Mouse (Mus musculus) MN1 (cell line): ENCODE data around the gene Gpm6a.

Source experiments
- DNase-seq: peaks from one replicate; pipeline ENCODE4 v3.0.0-alpha.2; 2016; ENCODE audit warnings: low spot score

The Gpm6a gene

DNA sequence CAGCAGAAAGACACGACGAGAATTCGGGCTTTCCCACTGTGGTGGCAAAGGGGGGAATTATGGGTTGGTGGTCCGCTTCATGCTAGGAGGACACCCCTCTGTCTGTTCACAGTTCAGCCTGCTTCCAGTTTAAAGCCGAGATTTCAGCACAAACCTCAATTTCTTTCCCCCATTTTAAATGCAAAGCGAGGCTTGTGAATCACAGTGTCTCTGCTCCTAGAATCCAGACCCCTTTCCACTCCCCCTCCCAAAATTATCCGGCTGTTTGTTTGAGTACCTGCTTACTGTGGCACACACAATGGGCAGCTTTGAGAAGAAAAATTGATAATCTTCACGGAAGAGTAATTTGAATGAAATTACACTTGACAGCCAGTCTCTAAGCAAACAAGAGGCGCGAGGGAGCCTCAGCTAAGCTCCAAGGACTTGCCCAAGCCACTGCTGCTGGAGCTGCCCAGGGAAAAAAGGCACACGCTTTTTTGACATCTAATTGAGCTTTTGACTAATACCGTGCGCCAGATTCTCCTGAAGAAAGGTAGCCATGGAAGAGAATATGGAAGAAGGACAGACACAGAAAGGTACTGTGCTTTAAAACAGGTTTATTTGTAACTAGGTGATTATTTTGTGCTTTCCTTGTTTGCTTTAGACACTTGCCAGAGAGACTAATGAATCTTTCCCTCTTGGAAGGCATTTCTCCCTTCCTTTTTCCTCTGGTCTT, at the start of gene Gpm6a:
Gene Gpm6a, plus strand, starts transcription at position 103 of the 715 bp plus-strand sequence.
- DNase-seq: no peak

DNA sequence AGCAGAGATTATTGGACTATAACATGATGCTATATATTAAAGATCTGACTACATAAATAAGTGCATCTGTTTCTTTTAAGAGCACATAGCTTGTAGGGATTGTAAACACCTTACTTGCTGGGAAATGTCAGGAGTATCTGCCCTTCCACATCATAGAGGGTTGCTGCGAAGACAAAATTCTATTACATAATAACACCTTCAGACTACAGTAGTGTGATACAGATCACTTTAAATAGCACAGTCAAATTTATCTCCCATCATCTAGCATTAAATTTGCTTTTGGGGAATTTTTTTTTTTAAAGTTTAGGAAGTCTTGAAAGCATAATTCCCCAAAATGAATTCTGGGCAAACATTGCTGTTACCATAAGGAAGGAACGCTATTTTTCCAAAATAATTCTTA, 41.8 kb upstream of the Gpm6a start:
- DNase-seq: no peak

DNA sequence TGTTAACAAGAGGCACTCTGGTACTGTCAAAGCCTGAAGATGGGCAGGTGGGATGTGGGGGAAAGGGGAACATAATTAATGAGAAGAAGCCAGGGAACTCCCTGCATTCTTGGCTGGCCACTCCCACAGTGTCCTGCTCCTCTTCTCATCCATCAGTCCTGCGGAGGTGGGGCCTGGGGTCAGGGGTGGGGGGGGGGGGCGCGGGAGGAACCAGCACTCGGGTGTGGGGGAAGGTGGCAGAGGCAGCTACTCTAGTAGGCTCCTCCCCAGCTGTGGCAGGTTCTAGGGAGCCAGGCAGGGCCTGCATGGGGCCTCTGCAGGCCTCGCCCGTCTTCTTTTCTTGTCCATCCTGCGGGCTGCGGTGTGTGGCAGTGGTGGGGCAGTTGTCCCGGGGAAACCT, 36.9 kb upstream of the Gpm6a start:
- DNase-seq: no peak

DNA sequence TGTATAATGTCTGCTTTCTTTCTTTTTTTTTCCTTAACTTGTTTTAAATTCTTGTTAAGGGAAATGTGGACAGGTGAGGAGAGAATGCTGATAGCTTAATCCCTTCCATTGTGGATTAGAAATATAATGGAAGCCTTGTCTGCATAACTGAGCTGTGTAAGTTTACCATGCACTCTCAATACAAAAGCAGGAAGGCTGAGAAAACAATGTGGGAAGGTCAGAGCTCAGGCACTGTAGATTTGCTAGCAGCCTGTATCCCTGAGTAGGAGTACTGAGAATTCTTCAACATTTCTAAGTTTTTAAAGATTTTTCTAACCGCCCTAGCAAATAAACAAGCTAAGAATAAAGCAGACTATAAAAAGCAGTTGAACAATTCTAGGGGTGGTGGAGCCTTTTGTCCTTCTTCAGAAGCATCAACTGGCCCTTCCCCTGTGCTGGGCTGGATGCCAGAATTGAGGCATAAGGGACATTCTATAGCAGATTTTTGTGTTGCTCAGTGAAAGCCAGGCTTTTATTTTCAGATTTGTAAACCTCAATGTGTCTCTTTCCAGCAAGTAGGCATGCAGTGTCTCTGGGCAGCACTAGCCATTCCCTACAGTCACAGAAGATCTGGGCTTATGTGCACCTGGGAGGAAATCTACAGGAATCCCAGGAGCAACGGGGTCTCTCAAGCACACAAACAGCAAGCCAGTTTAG, 32.3 kb upstream of the Gpm6a start:
- DNase-seq: no peak

DNA sequence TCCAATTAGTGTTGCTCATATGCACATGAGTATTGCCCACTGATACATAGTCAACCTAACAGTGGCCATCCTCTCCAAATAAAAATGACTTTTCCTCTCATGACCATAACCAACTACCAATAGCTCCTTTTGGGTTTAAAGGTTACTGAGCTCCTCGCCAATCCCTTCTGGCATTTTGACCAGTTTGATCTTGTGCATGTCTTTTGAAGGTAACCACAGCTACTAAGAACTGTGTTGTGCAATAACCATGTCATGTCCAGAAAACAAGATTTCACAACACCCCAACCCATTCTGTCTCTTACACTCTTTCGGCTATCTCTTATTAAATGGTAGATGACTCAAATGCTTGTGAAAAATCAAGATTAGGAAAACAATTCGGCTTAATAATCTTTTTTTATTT, 29.7 kb upstream of the Gpm6a start:
- DNase-seq: no peak

DNA sequence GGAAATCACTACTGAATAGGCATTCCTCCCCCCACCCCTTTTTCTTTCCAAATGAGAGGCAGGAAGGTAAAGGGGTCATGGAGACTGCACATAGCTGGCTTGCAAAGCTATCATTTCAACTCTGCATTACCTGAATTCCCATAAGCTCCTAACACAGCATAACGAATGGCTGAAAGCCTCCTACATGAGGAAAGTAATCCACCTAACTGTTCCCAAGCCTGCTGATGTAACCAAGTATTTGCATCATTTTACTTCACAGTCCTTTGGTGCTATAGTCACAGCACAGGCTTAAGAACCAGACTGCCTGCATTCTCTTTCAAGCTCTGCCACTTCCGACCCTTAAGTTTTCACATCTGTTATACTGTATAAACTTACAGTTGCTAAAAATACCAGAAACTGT, 22.3 kb upstream of the Gpm6a start:
- no peak for DNase-seq

DNA sequence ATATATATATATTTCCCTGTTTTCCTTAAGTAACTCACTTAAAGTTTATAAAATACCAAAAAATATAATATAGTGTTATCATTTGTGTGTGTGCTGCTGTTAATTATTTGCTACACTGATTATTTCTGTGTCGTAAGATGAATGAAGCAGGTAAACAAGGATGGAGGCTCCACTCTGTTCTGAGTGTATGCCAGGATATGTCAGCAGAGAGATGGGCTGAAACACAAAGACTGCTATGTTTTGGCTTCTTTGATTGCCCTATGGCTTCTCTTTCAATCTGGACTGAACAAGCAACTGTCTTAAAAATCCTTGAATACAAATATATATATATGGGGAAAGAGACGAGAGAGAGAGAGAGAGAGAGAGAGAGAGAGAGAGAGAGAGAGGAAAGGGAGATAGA, 1.3 kb upstream of the Gpm6a start:
- no peak for DNase-seq

DNA sequence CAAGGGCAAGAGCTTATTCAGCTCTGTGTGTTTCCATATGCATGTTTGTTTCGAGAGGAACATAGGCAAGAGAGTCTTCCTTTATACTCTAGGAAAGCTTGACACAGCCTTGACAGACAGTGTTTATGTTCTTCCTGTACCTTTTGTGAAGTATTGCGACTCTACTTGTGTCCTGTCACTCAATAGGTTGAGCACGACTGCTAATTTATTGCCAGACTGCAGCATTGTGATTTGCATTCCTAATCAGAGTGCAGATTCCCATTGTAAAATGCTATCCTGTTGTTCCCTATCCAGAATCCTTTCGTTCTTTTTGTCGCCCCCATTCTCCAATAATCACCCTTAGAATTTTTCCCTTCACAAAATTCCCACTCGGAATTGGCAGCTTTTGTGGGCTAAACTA, 613 bp upstream of the Gpm6a start:
- DNase-seq: no peak

DNA sequence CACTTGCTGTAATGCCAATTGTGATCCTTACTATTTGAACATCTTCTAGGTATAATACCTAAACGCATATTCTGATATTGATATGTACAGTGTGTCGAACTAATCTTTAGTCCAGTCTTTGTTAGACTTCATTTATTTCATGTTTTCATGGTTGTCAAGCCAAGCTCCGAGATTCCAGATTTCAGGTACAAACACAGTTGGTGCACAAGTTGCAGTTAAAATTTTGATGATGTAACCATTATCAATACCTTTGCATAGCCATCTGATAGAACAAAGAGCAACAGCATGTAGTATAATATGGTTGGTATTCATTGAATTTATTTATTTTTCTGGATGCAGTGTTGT, 785 bp downstream of the Gpm6a start:
- DNase-seq: no peak

DNA sequence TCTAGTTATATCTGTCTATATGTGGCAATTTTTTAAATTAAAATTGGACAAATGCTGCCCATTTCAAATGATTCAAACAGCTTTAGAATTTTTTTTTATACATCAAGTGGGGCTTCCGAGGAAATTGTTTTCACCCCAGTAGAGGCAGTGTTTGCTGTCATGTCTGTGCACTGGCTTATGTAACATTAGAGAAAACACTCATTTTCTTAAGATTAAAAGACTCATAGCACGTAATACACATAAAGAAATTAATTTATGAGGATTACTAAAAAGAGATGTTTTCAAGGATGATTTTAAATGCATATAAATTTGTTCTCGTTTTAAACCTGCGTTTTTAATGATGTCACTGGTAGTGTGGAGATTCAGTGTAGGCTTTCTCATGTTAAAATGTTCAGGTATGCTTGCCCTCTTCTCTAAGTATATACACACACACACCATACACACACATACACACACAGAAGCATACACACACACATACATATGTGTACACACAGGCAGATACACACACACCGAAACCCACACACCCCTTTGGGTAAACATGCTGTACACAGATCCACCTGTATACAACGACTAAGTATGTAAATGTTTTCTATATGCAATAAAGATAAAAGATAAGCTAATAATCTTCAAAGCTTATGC, 1.4 kb downstream of the Gpm6a start:
- DNase-seq: no peak

DNA sequence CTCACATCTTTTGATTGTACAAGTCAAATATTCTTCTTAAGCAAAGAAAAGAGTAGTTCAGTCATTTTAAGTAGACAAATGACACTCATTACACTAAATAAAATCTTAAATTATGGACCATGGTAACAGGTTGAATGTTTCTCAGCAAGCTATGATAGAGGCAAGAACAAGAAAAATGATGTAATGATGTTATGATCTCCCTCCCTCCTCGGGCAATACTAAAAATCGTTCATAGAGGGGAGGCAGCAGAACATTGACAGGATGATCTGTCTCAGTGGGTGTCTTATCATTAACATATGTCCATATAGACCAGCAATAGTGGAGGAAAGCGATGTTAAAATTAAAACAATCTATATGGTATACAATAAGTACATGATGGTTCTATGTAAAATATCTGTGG, 2.1 kb downstream of the Gpm6a start:
- no peak for DNase-seq

DNA sequence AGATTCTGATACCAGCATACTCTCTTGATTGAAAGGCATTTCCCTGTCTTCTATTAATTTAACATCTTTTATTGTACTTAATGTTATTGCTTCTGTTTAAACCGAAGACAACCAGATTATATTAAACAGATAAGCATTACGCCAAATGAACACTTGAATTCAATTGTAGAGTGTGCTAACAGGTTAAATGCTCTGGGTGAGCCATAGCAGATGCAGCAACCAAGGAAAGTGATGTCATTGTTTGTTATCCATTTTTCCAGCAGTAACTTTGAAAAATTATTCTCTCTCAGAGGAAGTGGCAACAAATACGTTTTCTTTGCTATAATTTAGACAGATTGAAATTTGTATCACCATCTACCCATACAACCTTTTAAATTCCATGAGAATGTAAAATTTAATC, 2.9 kb downstream of the Gpm6a start:
- DNase-seq: no peak

DNA sequence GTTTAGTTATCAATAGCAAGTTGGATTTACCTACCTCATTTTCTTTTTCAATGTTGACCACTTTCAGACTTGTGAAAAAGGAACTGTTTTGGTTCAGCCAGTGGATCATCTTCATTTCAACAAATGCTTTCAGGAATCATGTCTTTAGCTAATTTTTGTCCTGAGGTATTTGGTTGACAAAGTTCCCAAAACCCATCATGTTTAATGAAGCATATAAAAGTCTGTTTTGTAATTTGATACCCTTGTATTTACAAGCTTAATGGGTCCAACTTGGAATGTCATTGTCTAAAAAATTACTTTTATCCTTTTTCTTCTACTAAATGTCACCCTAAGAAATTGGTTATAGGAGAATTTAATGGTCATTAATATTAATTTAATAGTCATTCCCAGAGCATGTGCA, 6.9 kb downstream of the Gpm6a start:
- DNase-seq: no peak

DNA sequence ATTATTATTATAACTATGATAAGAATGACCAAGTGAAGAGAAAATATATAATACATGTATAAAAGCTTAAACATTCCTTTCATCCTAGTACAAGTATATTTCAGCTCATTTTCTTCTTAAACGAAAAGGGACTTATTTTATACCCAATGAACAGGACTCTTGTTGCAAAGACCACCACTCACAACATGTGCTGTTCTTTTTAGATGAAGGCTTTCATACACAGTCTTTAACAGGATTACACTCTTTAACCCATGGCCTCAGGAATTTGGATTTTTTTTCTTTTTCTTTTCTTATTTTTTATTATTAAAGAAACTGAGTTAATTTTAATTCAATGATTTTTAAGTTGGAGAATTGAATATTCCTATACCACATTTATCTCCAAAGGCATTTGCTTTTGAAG, 20.4 kb downstream of the Gpm6a start:
- DNase-seq: no peak

DNA sequence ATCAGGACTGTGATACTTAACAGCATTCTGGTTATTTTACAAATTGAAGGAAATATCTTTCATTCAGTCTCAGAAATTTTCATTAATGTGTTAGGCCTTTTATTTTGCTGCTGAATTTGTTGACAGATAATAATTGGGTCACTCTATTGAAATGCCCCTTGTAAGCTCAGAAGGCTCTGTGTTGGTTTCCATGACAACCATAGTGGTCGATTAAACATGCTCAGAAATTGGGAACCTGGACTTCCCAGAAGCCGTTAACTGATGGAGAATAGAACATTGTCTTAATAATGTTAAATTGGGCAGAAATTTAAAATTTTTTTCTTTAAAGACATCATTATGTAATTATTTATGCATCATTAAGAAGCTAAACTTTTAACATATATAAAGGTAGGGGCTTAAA, 20.9 kb downstream of the Gpm6a start:
- DNase-seq: no peak

DNA sequence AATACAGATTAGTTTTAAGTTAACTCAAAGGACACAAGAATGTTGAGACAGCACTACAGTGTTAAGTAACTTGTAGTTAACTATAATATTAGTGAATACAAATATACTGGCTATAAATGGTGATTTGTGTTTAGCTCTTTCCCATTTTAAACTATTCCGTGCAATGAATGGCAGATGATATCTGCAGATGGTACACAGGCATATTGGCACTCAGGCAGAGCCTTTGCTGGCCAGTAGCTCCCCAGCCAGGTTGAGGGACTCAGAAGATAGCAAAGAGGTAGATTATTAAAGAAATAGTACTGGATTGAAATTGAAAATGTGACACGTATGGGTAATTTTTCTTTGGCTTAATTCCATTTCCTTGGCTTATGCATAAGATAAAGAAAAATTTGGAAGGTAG, 21.3 kb downstream of the Gpm6a start:
- DNase-seq: no peak

DNA sequence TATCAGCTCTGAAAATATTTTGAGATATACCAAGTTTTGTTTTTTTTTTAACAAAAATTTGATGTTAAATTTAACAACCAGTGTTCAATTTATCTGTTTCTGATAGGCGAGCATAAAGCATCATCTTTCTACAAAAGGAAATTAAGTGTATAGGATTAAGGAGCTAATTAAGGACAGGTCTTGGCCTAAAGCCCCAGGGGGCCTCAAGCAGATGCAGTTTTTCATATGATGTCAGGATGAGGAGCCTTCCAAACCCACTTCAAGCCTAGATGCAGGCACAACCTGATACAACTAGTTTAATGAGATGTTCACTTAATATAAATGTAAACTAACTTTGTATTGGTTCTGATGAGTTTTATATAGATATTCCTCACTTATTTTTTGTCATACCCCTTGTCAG, 22.0 kb downstream of the Gpm6a start:
- no peak for DNase-seq

DNA sequence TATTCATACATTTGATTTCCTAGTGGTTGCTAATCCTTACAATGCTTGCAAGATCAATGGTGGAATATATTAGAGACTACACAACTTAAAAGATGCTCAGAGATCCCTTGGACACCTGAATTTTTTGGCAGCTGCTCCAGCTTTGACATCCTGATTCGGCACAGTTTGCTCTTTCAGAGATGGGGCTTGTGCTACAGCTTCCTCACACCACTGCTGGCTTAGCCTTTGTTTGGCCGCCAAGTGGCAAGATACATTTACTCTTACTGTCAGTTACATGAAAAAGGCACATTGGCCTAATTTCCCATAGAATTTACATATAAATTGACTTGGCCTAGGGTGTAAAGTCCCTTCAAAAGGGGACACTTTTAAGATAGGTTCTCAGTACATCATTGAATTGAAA, 32.1 kb downstream of the Gpm6a start:
- no peak for DNase-seq

DNA sequence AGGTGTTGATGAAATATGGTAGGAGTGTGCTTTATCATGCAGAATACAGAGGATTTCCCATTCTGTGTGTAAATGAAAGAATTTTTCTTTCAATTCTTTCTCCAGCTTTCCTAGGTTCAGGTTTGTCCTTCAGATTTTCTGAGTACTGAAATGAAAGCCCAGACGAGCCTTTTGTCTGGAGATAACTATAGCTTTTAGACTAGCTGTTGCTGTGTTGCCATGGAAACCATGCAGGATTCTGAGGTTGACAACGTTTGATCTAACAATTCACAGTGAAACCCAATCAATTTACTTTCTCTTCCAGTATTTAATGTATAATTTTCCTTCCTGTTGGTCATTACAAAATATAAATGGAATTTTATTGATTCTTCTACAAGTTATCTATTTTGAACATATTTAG, 34.5 kb downstream of the Gpm6a start:
- no peak for DNase-seq

DNA sequence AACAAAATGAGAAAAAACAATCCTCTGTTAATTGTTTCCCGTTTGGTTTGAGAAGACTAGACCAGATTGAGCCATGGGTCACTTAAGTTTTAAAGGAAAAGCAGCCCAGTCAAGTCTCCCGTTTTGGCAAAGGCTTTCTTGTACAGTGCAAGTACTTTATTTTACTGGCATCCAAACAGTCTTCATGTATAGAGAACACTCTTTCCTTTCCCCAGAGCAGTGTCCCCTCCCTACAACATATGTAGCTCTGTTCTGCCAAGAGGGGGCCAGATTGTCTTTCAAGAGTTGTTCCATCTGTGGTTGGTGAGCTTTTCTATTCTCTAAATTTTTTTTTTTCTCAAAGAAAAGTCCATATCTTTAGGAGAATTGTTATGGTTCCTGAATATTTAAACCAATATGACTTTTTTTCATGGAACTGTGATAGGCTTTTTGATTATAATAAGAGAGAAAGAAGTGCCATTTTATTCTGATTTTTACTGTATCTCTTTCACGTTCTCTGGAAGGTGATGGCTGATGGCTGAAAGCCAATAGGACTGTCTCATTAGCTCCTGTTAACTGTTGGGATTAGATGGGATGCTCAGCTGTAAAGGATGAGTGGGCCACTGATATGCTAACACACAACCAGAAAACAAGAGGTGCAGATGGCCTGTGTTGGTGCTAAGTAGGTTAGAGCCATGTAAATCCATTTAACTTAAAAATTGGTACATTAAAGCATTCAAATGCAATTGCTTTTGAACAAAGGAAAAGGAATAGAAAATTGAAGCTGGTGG, 37.4 kb downstream of the Gpm6a start:
- DNase-seq: no peak

DNA sequence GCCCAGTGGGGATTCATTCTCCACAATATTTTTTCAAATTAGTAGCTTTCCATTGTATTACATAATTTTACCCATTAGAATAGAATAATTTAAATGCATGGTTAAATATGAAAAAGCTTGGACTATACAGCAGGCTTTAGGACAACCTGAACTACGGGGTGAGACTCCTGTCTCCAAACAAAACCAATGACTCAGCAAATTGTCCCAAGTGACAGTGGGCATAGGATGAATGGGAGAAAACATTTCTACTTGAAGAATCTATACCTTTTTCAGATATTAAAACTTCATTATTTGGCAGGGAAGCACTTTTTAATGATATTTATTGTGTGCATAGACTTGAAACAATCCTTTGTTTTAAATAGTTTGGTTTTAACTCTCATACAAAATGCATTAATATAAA, 41.0 kb downstream of the Gpm6a start:
- DNase-seq: no peak

DNA sequence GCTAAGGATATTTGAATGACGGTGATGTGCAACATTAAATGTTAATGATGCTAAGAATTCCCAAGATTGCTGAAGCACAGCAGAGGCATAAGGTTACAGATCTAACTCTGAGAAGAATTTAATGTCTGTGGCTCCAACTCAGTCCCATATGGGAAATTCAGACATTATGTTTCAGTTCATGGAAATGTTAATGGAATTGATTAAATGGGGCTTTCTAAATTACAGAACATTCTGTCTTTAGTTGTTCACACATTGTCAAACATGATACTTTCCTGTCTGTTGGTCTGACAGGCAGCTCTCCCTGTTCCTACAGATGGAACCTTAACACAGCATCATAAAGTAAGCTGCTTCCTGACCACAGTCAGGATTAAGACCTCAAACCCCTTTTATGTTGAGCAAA, 47.8 kb downstream of the Gpm6a start:
- no peak for DNase-seq

DNA sequence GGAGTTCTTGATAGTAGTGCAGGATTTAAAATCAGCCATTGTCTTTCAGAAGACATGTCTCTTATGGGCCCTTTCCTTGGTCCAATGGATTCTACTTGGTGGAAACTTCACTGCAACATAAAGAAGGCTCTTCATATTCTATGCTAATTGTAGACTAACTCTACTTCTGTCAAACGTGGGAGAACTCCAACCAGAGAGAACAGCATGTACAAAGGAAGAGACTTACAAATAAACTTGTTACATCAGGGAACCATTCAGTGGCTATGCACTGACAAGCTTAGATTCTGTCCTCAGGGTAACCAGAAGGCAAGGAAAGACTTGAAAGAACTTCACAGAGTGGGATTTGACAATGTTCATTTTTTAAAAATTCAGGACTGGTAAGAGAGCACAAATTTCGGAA, 48.3 kb downstream of the Gpm6a start:
- no peak for DNase-seq
